Mouse (Mus musculus): Measurements from ENCODE around the gene Sco2.
A peak's percentile ranks its signal among the peaks of the same experiment; 100 is the strongest.

Gene Sco2

DNA sequence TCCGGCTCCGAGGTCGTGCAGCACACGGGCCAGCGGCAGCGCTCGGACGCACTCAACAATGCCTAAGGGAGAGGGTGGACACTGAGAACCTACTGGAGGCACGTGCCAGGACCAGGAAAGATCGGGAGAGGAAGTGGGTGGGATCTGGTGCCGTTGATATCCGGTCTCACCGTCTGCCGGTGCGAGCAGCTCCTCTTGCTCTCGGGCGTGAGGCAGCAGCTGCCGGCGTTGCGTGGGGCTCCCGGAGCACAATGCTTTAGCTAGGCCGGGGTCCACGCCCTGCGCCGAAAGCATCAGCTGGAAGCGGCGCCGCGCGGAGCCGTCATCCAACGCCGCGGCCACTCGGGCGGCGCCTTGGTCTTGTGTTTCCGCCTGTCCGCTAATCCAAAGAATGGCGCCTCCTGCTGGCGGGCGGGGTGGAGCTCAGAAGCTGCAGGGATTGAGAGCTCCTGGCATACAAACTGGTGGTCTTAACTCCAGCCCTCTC is at the start of gene Sco2:
Gene Sco2, minus strand, starts transcription at position 85 of the 487 bp plus-strand sequence.
- DNase-seq (ENCODE audit: inconsistent age in 2 of 2, low spot score in 1 of 2) = peak; percentile 92 to 98

- DNase-seq (ENCODE audit: inconsistent age in 2 of 2, low spot score in 1 of 2) = no peak
Measured at GRCm38 (mm10) chr15:89421938-89422337, 48.3 kb upstream of the Sco2 start.

GRCm38 (mm10) chr15:89415282-89415681 is 41.6 kb upstream of the Sco2 start:
- DNase-seq (ENCODE audit: inconsistent age in 2 of 2, low spot score in 1 of 2) = no peak

- DNase-seq (ENCODE audit: inconsistent age in 2 of 2, low spot score in 1 of 2) = no peak
Measured at GRCm38 (mm10) chr15:89410118-89410517, 36.5 kb upstream of the Sco2 start, which contains the start of gene Syce3. TSS of gene Syce3 (minus strand) at chr15:89410503.

DNA sequence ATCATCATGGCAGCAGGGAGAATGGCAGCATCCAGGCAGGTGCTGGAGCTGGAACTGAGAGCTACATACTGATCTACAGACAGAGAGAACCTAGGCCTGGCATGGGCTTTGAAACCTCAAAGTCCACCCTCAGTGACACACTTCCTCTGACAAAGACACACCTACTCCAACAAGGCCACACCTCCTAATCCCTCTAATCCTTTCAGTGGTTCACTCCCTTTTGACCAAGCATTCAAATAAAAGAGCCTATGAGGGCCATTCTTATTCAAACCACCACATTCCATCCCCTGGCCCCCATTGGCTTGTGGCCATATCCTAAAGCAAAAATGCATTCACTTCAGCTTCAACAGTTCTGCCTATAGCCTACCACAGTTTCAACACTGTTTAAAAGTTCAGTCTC is 33.0 kb upstream of the Sco2 start:
- DNase-seq (ENCODE audit: inconsistent age in 2 of 2, low spot score in 1 of 2) = no peak

GRCm38 (mm10) chr15:89404831-89405623 is 31.4 kb upstream of the Sco2 start:
- DNase-seq (ENCODE audit: inconsistent age in 2 of 2, low spot score in 1 of 2) = no peak

DNA sequence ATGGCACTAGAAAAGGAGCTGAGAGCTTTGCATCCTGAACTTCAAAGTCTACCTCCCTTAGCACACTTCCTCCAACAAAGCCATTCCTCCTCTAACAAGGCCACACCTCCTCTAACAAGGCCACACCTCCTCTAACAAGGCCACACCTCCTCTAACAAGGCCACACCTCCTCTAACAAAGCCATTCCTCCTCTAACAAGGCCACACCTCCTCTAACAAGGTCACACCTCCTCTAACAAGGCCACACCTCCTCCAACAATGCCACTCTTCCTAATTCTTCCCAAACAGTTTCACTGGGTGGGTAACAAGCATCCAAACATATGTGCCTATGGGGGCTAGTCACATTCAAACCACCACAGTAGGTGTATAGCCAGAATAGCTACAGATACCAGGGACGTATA is 28.8 kb upstream of the Sco2 start:
- no peak for DNase-seq (ENCODE audit: inconsistent age in 2 of 2, low spot score in 1 of 2)

GRCm38 (mm10) chr15:89399716-89400115 is 26.1 kb upstream of the Sco2 start:
- no peak for DNase-seq (ENCODE audit: inconsistent age in 2 of 2, low spot score in 1 of 2)

- DNase-seq (ENCODE audit: inconsistent age in 2 of 2, low spot score in 1 of 2) = no peak
Measured at GRCm38 (mm10) chr15:89398146-89398545, 24.5 kb upstream of the Sco2 start.

GRCm38 (mm10) chr15:89396883-89397282 is 23.2 kb upstream of the Sco2 start:
- DNase-seq (ENCODE audit: inconsistent age in 2 of 2, low spot score in 1 of 2) = no peak

- no peak for DNase-seq (ENCODE audit: inconsistent age in 2 of 2, low spot score in 1 of 2)
Measured at GRCm38 (mm10) chr15:89390081-89390480, 16.4 kb upstream of the Sco2 start.

GRCm38 (mm10) chr15:89387127-89387526 is 13.5 kb upstream of the Sco2 start:
- no peak for DNase-seq (ENCODE audit: inconsistent age in 2 of 2, low spot score in 1 of 2)

GRCm38 (mm10) chr15:89384617-89385016 is 11.0 kb upstream of the Sco2 start, which contains the start of gene Klhdc7b:
TSS of gene Klhdc7b (plus strand) at chr15:89384917.
- no peak for DNase-seq (ENCODE audit: inconsistent age in 2 of 2, low spot score in 1 of 2)

GRCm38 (mm10) chr15:89379429-89379828 is 5.8 kb upstream of the Sco2 start:
- DNase-seq (ENCODE audit: inconsistent age in 2 of 2, low spot score in 1 of 2) = peak in 1 of 2 experiments; percentile 42

- peak; percentile 19 to 56 for DNase-seq (ENCODE audit: inconsistent age in 2 of 2, low spot score in 1 of 2)
Measured at GRCm38 (mm10) chr15:89378831-89379401, 5.3 kb upstream of the Sco2 start, which contains the start of gene Odf3b. TSS of gene Odf3b (minus strand) at chr15:89379282.

DNA sequence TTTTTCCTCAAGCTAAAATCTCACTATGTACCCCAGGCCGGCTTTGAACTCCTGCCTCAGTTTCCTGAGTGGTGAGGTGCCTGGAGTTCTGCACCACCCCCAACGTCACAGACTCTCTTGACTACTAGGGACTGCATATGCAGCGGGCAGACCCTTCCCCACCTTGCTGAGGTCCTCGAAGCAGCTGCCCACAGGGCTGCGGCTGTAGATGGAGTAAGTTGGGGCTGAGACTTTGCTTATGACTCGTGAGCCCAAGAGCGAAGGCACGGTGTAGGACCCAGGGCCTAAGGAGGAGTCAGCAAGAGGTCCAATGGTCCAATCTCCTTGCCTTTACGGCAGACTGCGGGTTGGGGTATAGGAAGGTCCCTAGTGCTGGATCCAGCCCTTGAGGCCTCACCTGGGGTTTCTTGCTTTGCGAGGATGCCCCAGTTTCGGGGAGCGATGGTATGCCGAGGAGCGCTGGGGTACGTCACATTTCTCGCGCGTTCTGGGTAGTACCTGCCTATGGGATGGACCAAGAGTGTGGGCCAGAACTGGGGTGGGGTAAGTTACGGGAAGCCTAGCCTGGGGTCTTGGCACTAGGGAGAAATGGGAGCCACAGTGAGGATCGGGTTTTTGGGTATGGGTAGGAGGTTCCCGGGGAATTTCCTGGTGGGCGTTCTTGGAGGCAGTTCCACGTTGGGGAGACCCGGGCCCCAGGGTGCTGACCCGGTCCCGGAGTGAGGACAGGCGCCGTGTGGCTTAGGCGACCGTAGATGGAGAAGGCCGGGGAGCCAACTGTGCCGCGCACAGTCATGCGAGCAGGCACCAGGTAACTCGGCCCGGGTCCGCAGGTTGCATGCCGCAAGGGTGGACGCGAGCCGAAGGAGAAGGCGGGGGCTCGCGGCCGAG is 4.5 kb upstream of the Sco2 start:
- no peak for DNase-seq (ENCODE audit: inconsistent age in 2 of 2, low spot score in 1 of 2)

GRCm38 (mm10) chr15:89377362-89377761 is 3.7 kb upstream of the Sco2 start:
- peak in 1 of 2 experiments; percentile 19 for DNase-seq (ENCODE audit: inconsistent age in 2 of 2, low spot score in 1 of 2)

DNA sequence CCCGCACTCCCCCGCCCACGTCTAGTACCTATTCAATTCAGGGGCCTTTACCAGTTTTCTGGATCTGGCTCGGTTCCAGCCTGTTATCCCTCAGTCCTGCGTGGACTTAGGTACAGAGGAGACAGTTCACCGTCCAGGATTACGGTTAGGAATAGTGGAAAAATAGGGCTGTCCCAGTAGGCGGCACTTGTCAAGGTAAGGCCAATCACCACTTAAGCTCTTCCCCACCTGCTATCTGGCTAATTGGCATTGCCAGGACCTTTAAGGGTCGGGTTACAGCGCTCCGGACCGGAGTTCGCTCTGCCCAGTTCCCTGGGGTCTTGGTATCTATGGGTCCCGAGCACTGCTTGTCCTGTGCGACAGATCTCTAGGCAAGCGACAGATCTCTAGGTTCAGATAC is 3.3 kb upstream of the Sco2 start, which contains the start of gene Tymp:
Gene Tymp, minus strand, starts transcription at position 83 of the 400 bp plus-strand sequence.
- DNase-seq (ENCODE audit: inconsistent age in 2 of 2, low spot score in 1 of 2) = peak in 1 of 2 experiments; percentile 24

DNA sequence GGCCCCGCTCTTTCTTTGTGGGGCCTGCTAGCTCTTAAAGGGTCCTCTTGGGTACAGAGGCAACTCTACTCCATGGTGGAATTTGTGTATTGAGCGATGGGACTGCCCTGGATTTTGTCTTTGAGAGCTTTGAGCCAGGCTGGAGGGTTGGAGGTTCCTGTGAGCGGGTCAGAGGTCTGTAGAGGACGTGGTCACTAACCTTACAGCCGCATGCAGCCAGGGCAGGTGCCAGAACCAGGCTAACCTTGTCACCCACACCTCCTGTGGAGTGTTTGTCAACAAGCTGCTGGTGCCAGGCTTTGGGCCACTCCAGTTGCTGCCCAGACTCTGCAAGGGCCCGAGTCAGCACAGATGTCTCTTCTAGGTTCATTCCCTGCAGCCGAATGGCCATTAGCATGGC is 2.4 kb upstream of the Sco2 start:
- peak in 1 of 2 experiments; percentile 20 for DNase-seq (ENCODE audit: inconsistent age in 2 of 2, low spot score in 1 of 2)

- peak in 1 of 2 experiments; percentile 36 for DNase-seq (ENCODE audit: inconsistent age in 2 of 2, low spot score in 1 of 2)
Measured at GRCm38 (mm10) chr15:89374801-89375534, 1.3 kb upstream of the Sco2 start.

All from adrenal gland, adult (tissue).